Mouse (Mus musculus) neural tube, embryonic 14.5 days (tissue): Measurements from ENCODE around the gene Ubr4. TPM values are rescaled to one million over a fixed set of nuclear protein-coding genes. Genes with fewer than 3 reads are reported as not detected.

ENCODE experiments used
- ATAC-seq: fragments of 200-750 bp; cut with Nextera tagmentation; 2 replicates; pipeline ENCODE4 v1.8.0; 2017; ENCODE audit warnings: low read depth, mild to moderate bottlenecking, moderate TSS enrichment, moderate library complexity
- H3K27ac ChIP-seq: fragments of 300-500 bp; sonication (generic); 2 replicates; pipeline ENCODE4 v1.5.1; 2014; ENCODE audit warnings: low read depth, mild to moderate bottlenecking, control low read depth, low read length, moderate library complexity, mixed read lengths
- H3K27me3 ChIP-seq: fragments of 300-500 bp; sonication (generic); 2 replicates; pipeline ENCODE4 v1.6.1; 2014; ENCODE audit warnings: low read length; ENCODE audit not compliant: control insufficient read depth, insufficient read depth
- H3K36me3 ChIP-seq: fragments of 300-500 bp; sonication (generic); 2 replicates; pipeline ENCODE4 v1.6.1; 2014; ENCODE audit warnings: low read length, mixed read lengths; ENCODE audit not compliant: control insufficient read depth, insufficient read depth
- H3K4me1 ChIP-seq: fragments of 300-500 bp; sonication (generic); 2 replicates; pipeline ENCODE4 v1.6.1; 2014; ENCODE audit warnings: low read length; ENCODE audit not compliant: control insufficient read depth, insufficient read depth
- H3K4me2 ChIP-seq: fragments of 300-500 bp; sonication (generic); 2 replicates; pipeline ENCODE4 v1.6.1; 2014; ENCODE audit warnings: mild to moderate bottlenecking, low read depth, low read length, control low read depth
- H3K4me3 ChIP-seq: fragments of 300-500 bp; sonication (generic); 2 replicates; pipeline ENCODE4 v1.5.1; 2014; ENCODE audit warnings: low read depth, low read length, control low read depth, mixed read lengths
- H3K9ac ChIP-seq: fragments of 300-500 bp; sonication (generic); replicated peaks from 2 replicates; pipeline ENCODE4 v1.6.1; 2014; ENCODE audit warnings: low read depth, mild to moderate bottlenecking, control low read depth, low read length, mixed read lengths
- H3K9me3 ChIP-seq: fragments of 300-500 bp; sonication (generic); 2 replicates; pipeline ENCODE4 v1.6.1; 2016; ENCODE audit warnings: low read length; ENCODE audit not compliant: control insufficient read depth
- WGBS: fragments of 180-500 bp; shearing (Covaris S2); extraction: QIAGEN DNeasy Blood & Tissue Kit; methylation state at CpG from one replicate; pipeline ENCODE4 v1.1.7; 2014; 5-methylcytosine and 5-hydroxymethylcytosine counted together
- polyA plus RNA-seq: library from polyadenylated mRNA; unstranded; fragments of >200 nt; fragmentation: Nextera tagmentation; extraction: Ambion mirVana; gene quantifications from 2 replicates; pipeline ENCODE4 v1.2.1, GENCODE M21; 2014

The Ubr4 gene
- polyA plus RNA-seq, 1 experiment from 2014 or later, result 99.2 TPM

GRCm38 (mm10) chr4:139454339-139454738, 101.9 kb downstream of the Ubr4 start:
- Histone ChIP-seq H3K4me2 (no peak overlapping the region), H3K27ac (no peak overlapping the region), H3K36me3 (peaks cover 93% of the 10 kb centered on the region), H3K27me3 (no peaks in the 10 kb centered on the region), H3K4me3 (no peak overlapping the region), H3K9me3 (no peaks in the 10 kb centered on the region), H3K9ac (no peak overlapping the region), H3K4me1 (no peaks in the 10 kb centered on the region)
- ATAC-seq, result no peak
- 90% methylated on average over 6 of the region's 6 CpGs for WGBS

GRCm38 (mm10) chr4:139459970-139460369, 107.6 kb downstream of the Ubr4 start:
- Histone ChIP-seq H3K27ac (no peak overlapping the region), H3K9ac (no peak overlapping the region), H3K36me3 (peaks cover 93% of the 10 kb centered on the region), H3K4me2 (no peak overlapping the region), H3K9me3 (no peaks in the 10 kb centered on the region), H3K27me3 (no peaks in the 10 kb centered on the region), H3K4me1 (no peaks in the 10 kb centered on the region), H3K4me3 (no peak overlapping the region)
- ATAC-seq, result no peak
- WGBS, result 61% methylated on average over 15 of the region's 15 CpGs

GRCm38 (mm10) chr4:139464163-139464562, 111.8 kb downstream of the Ubr4 start:
- Histone ChIP-seq H3K4me2 (no peak overlapping the region), H3K27ac (no peak overlapping the region), H3K27me3 (no peaks in the 10 kb centered on the region), H3K36me3 (peaks cover 96% of the 10 kb centered on the region), H3K4me1 (no peaks in the 10 kb centered on the region), H3K9me3 (no peaks in the 10 kb centered on the region), H3K4me3 (no peak overlapping the region), H3K9ac (no peak overlapping the region)
- WGBS, result 91% methylated on average over 12 of the region's 12 CpGs
- no peak for ATAC-seq

GRCm38 (mm10) chr4:139466541-139466940, 114.1 kb downstream of the Ubr4 start:
- Histone ChIP-seq H3K9me3 (no peaks in the 10 kb centered on the region), H3K27me3 (no peaks in the 10 kb centered on the region), H3K4me3 (no peak overlapping the region), H3K4me2 (no peak overlapping the region), H3K36me3 (peaks cover 95% of the 10 kb centered on the region), H3K4me1 (no peaks in the 10 kb centered on the region), H3K9ac (no peak overlapping the region), H3K27ac (no peak overlapping the region)
- 96% methylated on average over 6 of the region's 6 CpGs for WGBS
- no peak for ATAC-seq

- no peak overlapping the region for H3K27ac ChIP-seq
- H3K9me3 ChIP-seq, result no peaks in the 10 kb centered on the region
- H3K36me3 ChIP-seq, result peaks cover 93% of the 10 kb centered on the region
- no peak overlapping the region for H3K4me3 ChIP-seq
- H3K27me3 ChIP-seq, result no peaks in the 10 kb centered on the region
- H3K4me2 ChIP-seq, result no peak overlapping the region
- 46% methylated on average over 7 of the region's 7 CpGs for WGBS
- peak; percentile 63; the same call in 1 of the 2 replicates for ATAC-seq
- no peak overlapping the region for H3K9ac ChIP-seq
- H3K4me1 ChIP-seq, result no peaks in the 10 kb centered on the region
Observed at GRCm38 (mm10) chr4:139470198-139470597, 117.8 kb downstream of the Ubr4 start.

- Histone ChIP-seq H3K4me1 (no peaks in the 10 kb centered on the region), H3K9me3 (no peaks in the 10 kb centered on the region), H3K9ac (no peak overlapping the region), H3K27me3 (no peaks in the 10 kb centered on the region), H3K27ac (no peak overlapping the region), H3K36me3 (peaks cover 90% of the 10 kb centered on the region), H3K4me2 (no peak overlapping the region), H3K4me3 (no peak overlapping the region)
- ATAC-seq, result peak; percentile 65; the same call in 1 of the 2 replicates
- 81% methylated on average over 16 of the region's 16 CpGs for WGBS
Observed at GRCm38 (mm10) chr4:139476663-139477625, 124.5 kb downstream of the Ubr4 start.

GRCm38 (mm10) chr4:139477983-139478382, 125.6 kb downstream of the Ubr4 start:
- H3K27ac ChIP-seq, result no peak overlapping the region
- H3K27me3 ChIP-seq, result no peaks in the 10 kb centered on the region
- no peak overlapping the region for H3K4me2 ChIP-seq
- H3K4me1 ChIP-seq, result no peaks in the 10 kb centered on the region
- H3K36me3 ChIP-seq, result peaks cover 90% of the 10 kb centered on the region
- H3K9ac ChIP-seq, result no peak overlapping the region
- 86% methylated on average over 2 of the region's 2 CpGs for WGBS
- H3K9me3 ChIP-seq, result no peaks in the 10 kb centered on the region
- no peak overlapping the region for H3K4me3 ChIP-seq
- no peak for ATAC-seq

GRCm38 (mm10) chr4:139479176-139479575, 126.8 kb downstream of the Ubr4 start:
- H3K27me3 ChIP-seq, result no peaks in the 10 kb centered on the region
- H3K4me3 ChIP-seq, result no peak overlapping the region
- H3K27ac ChIP-seq, result no peak overlapping the region
- WGBS, result 88% methylated on average over 8 of the region's 8 CpGs
- H3K36me3 ChIP-seq, result peaks cover 86% of the 10 kb centered on the region
- no peaks in the 10 kb centered on the region for H3K9me3 ChIP-seq
- H3K4me2 ChIP-seq, result no peak overlapping the region
- no peak overlapping the region for H3K9ac ChIP-seq
- ATAC-seq, result no peak
- H3K4me1 ChIP-seq, result no peaks in the 10 kb centered on the region

GRCm38 (mm10) chr4:139481400-139481799, 129.0 kb downstream of the Ubr4 start:
- ATAC-seq, result no peak
- no peak overlapping the region for H3K4me3 ChIP-seq
- WGBS, result 88% methylated on average over 1 of the region's 1 CpGs

More at GRCm38 (mm10) chr4:139481400-139481799, 129.0 kb downstream of the Ubr4 start:
- Histone ChIP-seq H3K9ac (no peak overlapping the region), H3K9me3 (no peaks in the 10 kb centered on the region), H3K27ac (no peak overlapping the region), H3K4me1 (no peaks in the 10 kb centered on the region), H3K36me3 (peaks cover 82% of the 10 kb centered on the region), H3K27me3 (no peaks in the 10 kb centered on the region), H3K4me2 (no peak overlapping the region)
